Mouse (Mus musculus) embryonic fibroblast, embryonic 13.5 days (primary cell): ENCODE measurements around the gene Adora2a.

Experiments used
- CTCF ChIP-seq: IDR thresholded peaks from 2 replicates; pipeline ENCODE4 v1.5.1; 2011; ENCODE audit warnings: mild to moderate bottlenecking, control low read depth, low read length, moderate library complexity, borderline replicate concordance; ENCODE audit not compliant: insufficient read depth
- POLR2A ChIP-seq: IDR thresholded peaks from 2 replicates; pipeline ENCODE4 v1.6.1; 2011; ENCODE audit warnings: low read depth, mild to moderate bottlenecking, control low read depth, low read length, moderate library complexity

DNA sequence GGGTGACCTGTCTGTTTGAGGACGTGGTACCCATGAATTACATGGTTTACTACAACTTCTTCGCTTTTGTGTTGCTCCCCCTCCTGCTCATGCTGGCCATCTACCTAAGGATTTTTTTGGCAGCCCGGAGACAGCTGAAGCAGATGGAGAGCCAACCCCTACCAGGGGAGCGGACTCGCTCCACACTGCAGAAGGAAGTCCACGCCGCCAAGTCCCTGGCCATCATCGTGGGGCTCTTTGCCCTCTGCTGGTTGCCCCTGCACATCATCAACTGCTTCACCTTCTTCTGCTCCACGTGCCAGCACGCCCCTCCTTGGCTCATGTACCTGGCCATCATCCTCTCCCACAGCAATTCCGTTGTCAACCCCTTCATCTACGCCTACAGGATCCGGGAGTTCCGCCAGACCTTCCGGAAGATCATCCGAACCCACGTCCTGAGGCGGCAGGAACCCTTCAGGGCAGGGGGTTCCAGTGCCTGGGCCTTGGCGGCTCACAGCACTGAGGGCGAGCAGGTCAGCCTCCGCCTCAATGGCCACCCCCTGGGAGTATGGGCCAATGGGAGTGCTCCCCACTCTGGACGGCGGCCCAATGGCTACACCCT, 16.6 kb downstream of the Adora2a start:
- TF ChIP-seq CTCF (no peak), POLR2A (no peak)
